16 mouse cellular contexts compared by ENCODE assay signal in the genomic region with DNA sequence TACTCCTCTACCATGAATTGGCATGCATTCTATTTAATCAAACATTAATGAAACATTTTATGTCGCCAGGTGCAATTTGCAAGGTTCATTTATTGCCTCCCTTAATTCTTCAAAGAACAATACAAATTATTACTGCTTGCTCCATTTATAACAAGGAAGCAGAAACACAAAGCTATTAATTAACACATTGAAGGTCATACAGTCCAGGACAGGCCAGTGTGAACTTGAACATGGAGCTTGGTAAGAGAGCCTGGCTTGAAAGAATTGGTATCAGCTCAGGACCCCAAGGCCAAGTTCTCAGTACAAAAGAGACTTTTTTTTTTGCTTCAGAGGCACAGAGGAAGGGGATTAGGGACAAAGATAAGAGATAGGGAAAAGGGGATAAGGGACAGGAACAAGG.
"Had no signal": no experiment of that assay in that cellular context is flagged by ENCODE, and none has a peak within 500 bp of the region (broad histone marks: within the 10 kb centered on the region; RNA-seq: fewer than 3 reads in every experiment).

No protein-coding gene starts in this region.

- H3K4me3 ChIP-seq: layer of hippocampus, adult 2 months; liver, embryonic 13.5 days; stomach, embryonic 15.5 days had no signal

- H3K9ac ChIP-seq: liver, embryonic 13.5 days; stomach, embryonic 15.5 days had no signal

- H3K27me3 ChIP-seq: liver, embryonic 13.5 days had no signal

- H3K9me3 ChIP-seq: liver, embryonic 13.5 days; stomach, embryonic 15.5 days had no signal

- H3K27ac ChIP-seq: kidney, postnatal 0 days; liver, embryonic 13.5 days; stomach, embryonic 15.5 days had no signal

- DNase-seq: kidney, postnatal 25 days; layer of hippocampus, adult 9-11 months; liver, embryonic 13.5 days; lung, adult 2 months; lung, postnatal 14 days; lung, postnatal 4 days; midbrain, embryonic 14.5 days; right cerebral cortex, postnatal 14 days; right cerebral cortex, postnatal 4 days; spleen, adult 18-20 months; thymus, adult 18-20 months; thymus, postnatal 36 days had no signal

- H3K4me1 ChIP-seq: liver, embryonic 13.5 days; stomach, embryonic 15.5 days had no signal

- H3K36me3 ChIP-seq: liver, embryonic 13.5 days; stomach, embryonic 15.5 days had no signal

- H3K4me2 ChIP-seq: liver, embryonic 13.5 days; midbrain, embryonic 11.5 days; stomach, embryonic 15.5 days had no signal
